Mouse (Mus musculus) adrenal gland, postnatal 36 days (tissue): ENCODE results near the gene Lmntd2. TPM values are rescaled to one million over a fixed set of nuclear protein-coding genes. Genes with fewer than 3 reads are reported as not detected.

Experiments used
- DNase-seq, 2 experiments: peaks; one replicate each; pipeline ENCODE4 v3.0.0; 2021; ENCODE audit warnings: mixed read lengths in 1 of 2
- total RNA-seq, 2 experiments: library from RNA; stranded (reverse); gene quantifications; 2 replicates each; pipeline ENCODE4 v1.2.3; 2021

Gene Lmntd2
- total RNA-seq, 2 experiments from 2014 or later, result 0.13 TPM

DNA sequence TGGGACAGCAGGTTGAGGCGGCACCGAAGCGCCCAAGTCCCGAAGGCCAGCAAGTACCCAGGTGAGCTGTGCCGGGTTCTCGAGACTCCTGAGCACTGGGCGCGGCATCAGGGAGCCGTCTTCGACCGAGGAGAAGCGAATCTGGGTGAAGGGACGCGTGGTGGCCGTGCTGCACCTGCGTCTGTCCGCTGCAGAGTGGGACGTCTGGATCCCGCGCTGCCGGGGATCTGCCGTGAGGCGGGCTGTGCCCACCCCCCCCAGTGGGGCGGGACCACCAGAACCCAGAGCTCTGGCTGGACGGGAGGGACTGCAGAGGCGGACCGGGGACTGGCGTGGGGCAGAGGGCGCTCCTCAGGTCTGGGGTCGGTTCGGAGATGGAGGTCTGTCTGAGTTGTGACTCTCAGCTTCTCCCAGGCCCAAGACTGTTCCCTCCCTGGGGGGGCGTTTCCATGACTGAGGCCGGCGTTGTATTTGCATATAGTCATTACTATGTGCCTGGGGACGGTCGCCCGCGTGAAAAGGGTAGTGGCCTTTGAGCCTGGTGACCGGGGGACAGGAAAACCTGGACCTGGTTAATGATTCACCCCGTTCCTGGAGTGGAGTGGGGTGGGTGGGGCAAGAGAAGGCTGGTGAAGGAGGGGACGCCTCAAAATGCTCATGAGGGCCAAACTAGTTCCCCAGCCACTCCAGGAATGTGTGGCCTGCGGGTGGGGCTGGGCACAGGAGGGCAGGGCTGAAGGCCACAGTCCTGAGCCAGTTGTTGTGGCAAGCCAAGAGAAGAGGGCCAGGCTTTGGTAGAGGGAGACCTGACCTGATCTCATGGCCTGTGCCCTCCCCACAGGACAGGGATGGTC lies 2.2 kb upstream of the Lmntd2 start:
- peak; percentile 42 to 66 for DNase-seq

DNA sequence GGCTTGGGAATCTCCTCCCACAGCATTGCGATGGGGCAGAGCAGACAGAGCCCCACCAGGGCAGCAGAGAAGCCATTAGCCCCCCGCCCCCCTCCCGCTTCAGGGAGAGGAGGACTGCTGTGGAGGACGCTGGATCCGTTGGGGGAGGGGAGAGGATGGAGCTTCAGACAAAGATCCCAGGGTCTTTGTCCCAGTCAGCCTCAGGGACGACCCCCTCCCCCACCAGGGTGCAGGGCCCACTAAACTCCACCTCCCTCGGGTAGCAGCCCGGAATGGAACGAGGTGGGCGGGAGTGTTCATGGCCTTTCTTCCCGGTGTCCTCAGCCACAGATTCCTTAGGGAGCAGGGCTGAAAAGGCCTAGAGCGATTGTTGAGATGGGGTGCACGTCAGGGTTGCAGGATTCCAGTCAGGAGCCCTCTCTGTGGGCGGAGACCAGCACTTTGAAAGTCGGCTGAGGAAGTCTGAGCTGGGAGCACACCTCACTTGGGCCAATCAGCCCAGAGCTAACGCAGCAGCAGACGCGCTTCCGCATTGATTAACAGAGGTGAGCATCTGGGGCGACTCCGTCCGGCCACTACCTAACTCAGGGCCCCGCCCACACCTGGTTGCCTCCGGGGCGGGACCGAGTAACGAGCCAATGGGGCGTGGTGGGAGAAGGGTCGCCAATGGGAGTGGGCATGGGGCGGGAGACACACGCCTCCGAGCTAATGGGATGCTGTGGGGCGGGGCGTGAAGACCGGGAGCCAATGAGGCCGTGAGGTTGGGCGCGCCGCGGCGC lies 1.4 kb upstream of the Lmntd2 start, which contains the start of gene Rassf7:
TSS of gene Rassf7 (plus strand) at position 760 of the 779 bp plus-strand sequence.
- DNase-seq, result peak; percentile 93 to 95

DNA sequence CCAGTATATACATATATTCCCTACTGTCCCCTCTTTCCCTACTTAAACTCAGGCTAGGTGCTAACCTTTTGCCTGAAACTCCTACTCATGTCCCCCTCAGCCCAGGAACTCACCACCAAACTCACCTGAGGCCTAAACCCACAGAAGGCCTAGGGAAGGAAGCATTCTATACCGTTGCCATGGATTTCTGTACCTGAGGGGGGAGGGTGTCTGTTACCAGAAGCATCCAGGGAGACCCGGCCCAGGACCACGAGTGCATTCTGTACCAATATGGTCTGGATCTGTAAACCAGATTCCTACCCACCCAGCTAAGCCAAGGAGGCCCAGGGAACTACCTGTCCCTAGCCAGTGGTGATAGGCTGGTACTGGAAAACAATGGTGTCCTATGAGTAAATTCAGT lies 430 bp upstream of the Lmntd2 start:
- DNase-seq, result no peak

DNA sequence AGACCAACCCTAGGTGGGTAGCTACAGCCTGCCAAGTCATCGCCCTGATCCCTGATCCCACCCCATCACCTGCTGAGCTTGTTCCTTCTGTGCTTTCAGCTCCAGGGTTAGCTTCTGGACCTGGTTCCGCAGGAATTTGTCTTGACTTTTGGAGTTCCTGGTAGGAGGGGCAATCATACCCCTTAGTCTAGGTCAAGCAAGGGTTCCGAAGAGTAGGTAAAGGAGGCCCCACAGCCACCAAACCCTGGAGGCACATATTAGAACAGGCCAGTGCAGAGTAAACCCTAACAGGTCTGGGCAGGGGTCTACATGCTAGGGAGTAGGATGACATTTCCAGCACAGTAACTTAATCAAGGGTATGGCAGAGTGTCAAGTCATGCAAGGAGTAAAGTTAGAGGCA lies 747 bp downstream of the Lmntd2 start:
- no peak for DNase-seq

DNA sequence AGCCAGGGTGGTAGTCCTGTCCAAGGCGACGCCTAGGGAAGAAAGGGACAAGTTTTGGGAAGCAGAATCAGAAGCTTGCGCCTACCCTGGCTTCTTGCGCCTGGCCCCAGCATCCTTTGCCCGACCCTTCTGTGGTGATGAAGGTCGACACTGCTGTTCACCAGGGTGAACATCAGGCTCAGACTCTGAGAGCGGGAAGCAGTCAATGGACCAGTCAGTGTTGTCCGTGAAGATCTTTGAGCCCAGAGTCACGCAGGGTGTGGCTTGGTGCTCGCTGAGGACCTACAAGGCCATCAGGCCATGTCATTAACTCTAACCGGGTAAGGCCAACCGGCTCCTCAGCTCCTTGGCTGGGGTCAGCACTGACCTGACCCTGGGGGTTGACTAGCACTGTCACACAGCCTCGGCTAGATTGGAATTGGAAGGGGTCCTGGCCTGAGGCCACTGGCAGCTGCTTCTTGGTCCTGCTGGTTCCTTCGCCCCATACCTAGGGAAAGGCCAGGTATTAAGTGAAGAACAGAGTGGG lies 3.2 kb downstream of the Lmntd2 start:
- DNase-seq, result no peak

DNA sequence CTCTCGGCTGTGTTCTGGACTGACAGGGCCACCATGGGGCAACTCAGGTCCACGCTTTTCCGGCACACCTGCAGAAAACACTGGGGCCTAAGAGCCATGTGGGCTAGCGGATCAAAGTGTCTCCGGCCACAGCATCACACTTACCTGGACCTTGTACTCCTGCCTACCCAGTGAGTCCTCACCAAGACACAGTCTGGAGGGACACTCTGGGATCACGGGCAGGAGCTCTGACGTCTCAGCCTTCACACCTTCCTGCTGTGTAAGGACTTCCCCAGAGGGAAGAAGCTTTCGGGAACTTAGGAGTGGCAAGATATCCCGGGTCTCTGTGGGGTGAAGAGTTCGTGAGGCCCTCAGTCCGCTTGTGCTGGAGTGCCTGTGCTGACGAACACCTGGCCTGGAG lies 3.7 kb downstream of the Lmntd2 start:
- DNase-seq, result no peak

DNA sequence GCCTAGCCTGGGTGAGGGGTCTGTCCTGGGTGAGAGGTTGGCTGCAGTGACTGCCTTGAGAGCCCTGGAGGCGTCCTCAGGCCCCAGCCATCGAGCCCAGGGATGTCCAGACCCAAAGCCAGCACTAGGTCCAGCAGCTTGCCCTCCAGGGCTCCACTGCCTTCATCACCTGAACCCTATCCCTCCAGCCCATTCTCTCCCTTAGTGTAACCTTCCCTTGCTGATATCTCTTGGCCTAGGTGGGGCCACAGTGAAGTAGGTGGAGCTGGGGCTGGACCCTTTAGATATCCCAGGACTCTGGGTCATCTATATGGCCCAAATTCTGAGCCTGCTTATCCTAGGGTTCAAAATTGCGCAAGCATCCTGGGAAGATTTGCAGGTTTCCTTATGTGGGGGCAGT lies 4.4 kb downstream of the Lmntd2 start:
- no peak for DNase-seq

DNA sequence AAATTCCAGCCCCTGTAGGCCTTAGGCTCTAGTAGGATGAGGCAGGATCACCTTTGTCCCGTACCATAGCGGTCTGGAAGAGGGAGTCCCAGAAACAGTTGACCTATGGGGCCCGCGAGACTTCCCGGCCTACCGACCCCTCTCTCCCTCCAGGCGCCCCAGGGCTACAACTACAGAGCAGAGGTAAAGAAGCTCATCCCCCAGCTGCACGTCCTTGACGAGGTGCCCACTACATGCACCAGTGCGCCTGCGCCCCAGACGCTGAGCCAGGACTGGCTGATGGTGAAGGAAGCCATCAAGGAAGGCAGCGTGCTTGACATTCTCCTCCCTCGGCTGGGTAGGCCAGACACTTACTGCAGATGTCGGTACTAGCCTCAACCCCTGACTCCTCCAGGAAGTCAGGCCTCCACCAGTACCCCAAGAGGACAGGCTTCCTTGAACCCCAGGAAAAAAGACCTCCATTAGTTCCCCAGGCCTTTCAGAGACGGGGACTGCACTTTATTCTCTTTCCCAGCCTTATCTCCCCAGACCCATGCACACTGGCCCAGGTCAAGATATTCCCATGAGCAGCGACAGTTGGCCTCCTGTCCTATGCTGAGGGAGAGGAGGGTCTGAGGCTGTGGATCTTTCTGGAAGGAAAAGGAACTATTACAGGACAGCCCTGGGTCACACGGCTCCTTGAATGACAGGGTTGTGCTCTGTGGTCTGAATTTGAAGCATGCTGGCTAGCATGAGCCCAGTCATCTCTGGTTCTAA lies 7.5 kb downstream of the Lmntd2 start:
- DNase-seq, result no peak

DNA sequence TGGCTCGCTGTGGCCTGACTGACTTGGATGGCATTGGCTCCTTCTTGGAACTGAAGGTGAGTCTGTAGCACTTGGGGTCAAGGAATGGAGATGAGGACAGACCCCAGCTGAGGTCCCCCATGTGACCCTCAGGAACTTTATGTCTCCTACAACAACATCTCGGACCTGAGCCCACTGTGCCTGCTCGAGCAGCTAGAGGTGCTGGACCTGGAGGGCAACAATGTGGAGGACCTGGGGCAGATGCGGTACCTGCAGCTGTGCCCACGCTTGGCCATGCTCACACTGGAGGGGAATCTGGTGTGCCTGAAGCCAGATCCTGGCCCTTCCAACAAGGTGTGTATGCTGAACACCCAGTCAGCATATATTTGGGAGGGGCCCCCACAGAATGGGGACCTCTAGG lies 8.4 kb downstream of the Lmntd2 start:
- no peak for DNase-seq

DNA sequence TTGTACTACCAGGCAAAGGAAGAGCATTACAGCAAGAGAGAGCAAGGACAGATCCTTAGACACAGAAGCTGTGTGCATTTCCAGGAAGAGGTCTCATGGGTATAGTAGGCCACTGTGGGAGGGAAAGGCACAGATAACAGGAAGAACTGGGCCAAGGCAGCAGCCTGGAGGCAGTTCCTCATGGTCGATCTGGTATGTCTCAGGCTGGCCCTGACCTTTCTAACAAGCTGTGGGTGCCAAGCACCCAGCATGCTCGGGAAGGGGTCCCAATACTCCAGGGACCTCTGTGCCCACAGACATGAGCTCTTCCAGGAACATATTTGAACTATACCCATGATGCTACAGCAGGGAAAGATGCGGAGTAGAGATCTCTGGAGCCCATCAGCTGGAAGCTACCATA lies 9.3 kb downstream of the Lmntd2 start:
- no peak for DNase-seq

DNA sequence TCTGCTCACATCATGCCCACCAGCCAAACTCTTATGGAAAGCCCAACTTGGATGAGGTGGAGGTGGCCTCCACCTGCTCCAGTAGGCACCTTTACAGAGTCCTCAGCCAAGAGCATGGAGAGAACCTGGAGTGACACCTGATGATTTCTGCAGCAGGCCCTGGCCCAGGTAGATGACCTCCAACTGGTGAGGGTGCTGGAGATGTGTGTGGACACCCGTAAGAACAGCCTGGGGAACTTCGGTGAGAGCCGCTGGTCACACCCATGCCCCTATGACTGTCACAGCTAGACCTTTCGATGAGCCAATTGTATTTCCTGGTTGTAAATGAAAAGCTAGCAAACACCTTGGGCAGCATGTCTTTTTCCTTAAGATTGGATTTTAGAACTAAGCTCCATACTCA lies 15.8 kb downstream of the Lmntd2 start:
- no peak for DNase-seq

DNA sequence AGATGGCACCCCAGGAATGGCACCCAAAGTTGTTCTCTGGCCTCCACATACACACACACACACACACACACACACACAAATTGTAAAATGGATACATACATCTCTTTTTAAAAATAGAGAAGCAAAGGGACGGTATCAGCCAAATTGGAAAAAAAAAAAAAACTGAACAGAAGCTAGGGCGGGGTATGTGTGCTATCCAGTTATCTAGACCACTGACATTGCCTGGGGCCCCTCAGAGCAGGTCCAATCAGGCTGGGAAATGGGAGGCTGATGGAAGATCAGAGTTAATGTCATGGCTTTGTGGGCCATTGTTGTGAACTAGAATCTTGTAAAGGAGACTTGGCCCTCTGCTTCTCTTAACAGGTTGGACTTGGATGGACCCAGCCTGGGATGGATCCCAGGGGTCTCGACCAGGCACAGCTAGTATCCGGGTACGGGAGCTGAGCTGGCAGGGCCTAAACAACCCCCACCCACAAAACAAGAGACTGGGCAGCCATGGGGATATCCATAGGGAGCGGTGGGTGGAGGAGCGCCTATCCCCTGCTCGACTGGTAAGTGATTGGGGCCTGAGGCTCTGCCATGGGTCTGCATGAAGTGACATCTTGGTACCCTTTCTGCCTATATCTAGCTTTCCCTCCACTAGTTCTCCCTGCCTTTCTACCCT lies 17.1 kb downstream of the Lmntd2 start:
- no peak for DNase-seq

DNA sequence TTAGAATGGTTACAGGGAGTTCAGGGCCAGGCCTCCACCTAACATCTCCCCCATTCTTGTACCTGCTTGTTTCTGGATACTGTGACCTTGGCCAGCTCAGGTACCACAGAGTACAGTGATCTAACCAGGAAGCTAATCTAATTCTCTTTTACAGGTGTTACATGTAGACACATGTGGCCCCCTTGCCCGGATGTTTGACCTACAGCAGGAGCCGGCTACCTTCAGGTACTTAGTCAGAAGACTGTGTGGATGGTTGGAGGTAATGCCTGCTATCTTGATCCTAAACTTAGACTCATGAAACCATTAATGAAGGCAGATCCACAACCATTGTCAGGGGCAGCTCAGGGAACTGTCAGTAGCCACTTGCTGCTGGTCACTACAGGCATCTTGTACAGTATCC lies 18.1 kb downstream of the Lmntd2 start:
- DNase-seq, result no peak

DNA sequence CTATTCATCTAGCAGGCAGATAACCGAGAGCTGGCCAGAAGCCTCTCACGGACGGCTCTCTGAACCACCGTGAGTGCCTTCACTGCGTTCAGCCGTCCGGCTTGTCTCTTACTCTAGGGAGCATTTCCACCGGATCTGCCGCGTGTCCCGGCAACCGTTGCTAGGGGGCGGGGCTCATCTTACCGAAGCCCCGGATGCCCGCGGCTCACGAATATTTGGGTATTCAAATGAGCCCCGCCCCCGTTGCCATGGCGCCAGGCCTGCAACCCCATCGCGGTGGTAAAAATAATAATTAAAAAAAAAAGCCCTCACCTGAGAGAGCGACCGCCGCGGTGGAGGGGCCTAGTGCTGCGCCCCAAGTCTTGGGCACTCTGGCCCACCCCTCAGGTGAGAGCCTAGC lies 19.1 kb downstream of the Lmntd2 start:
- DNase-seq, result peak; percentile 92 to 95

DNA sequence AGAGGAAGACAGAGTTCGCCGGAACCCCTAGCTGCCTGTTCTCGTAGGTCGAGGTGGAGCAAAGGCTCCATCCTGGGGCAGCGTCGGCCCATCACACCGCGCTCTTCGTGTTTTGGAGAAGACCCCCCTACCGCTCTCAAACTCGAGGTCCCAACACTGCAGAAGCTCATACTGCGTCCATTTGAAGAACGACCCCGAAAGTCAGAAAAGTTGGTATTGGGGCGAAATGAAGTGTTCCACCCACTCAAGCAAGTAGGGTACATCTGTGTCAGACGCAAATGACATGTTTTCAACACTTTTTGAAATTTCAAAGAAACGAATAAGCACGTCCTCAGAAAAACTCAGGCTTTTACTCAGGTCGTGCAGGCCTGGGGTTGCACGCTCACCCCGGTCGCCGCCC lies 19.5 kb downstream of the Lmntd2 start:
- DNase-seq, result no peak

DNA sequence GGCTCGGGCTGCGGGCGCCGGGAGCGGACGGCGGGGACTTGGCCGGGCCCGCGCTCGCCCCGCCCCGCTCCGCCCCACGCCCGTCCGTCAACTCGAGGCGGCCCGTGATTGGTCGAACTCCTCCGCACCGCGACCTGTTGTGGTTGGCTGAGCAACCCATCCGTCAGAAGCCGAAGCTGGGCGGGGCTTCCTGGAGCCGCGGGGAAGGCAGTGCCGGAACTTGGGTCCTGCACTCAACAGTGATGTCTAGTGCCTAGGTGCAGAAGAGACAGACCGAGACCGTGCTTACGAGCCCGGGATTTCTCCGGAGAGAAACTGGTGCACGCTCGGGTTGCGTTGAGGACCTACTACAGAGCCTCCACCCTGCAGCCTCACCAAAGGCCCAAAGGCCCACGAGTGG lies 19.9 kb downstream of the Lmntd2 start, which contains the start of the genes Hras and Lrrc56:
TSS of gene Hras (minus strand) at position 58 of the 400 bp plus-strand sequence.
TSS of gene Lrrc56 (plus strand) at position 210 of the 400 bp plus-strand sequence.
- DNase-seq, result peak; percentile 98 to 99

DNA sequence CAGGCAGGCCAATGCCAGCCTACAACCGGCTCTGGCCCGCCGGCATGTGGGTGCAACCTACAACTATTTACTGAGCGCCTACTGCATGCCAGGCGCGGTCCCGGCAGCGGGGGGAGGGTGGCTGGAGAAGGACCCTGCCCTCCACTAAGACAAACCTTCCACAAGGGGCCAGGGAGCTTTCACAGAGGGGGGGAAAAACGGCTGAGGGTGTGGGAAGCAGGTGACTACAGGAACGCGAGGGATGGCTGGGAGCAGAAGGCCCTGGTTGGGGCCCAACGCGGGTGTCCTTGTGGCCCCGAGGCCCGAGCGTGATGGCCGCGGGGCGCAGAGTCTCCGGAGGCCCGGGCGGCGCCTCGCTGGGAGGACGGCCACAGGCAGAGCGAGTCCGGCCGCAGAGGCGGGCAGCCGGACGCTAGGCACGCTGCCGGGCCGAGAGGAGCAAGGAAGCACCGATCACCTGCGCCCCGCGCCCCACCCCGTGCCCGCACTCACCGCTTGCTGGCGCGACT lies 20.5 kb downstream of the Lmntd2 start:
- DNase-seq, result peak; percentile 50 to 71

DNA sequence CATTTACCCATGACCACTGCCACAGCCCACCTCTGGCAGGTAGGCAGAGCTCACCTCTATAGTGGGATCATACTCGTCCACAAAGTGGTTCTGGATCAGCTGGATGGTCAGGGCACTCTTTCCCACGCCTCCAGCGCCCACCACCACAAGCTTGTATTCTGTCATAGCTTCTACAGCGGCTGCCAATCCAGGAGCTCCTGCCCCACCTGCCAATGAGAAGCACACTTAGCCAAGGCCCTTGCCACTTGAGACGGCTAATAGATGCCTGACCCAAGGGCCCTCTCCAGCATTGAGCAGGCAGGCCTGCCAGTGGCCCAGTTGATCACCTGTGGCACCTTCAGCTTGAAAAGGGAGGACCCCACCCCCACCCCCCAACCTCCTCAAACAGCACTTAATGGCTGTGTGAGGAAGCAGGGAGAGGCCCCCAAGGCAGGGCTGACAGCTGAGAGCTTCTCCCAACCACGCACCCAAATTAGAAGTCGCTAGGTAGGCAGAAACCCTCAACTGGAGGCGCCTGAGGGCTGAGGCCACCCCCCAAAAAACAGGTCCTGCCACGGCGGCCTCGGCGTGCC lies 21.0 kb downstream of the Lmntd2 start:
- DNase-seq, result no peak

DNA sequence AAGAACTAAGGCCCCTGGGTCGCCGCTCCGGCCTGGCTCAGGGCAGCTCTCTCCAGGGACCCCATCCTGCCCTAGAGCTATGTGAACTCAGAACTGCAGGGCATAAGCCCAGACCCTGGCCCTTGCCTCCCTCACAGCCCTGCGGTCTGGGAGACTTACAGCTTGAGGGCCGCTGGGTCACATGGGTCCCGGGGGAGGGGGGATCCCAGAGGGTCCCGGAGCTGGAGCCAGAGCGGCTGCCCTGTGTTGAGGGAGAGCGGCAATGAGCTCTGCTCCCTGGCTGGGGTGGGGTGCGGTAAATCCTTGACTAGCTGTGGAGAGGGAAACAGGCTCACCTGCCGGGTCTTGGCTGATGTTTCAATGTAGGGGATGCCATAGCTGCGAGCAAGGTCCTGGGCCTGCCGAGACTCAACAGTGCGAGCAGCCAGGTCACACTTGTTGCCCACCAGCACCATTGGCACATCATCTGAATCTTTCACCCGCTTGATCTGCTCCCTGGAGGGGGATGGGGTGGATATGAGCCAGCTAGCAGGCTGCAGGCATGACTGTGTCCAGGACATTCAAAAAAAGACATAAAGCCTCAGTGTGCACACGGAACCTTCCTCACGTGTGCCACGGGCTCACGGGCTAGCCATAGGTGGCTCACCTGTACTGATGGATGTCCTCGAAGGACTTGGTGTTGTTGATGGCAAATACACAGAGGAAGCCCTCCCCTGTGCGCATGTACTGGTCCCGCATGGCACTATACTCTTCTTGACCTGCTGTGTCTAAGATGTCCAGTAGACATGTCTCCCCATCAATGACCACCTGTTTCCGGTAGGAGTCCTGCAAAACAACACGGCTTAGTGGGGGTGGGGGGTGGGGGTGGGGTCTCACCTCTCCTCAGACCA lies 21.8 kb downstream of the Lmntd2 start:
- DNase-seq, result no peak

DNA sequence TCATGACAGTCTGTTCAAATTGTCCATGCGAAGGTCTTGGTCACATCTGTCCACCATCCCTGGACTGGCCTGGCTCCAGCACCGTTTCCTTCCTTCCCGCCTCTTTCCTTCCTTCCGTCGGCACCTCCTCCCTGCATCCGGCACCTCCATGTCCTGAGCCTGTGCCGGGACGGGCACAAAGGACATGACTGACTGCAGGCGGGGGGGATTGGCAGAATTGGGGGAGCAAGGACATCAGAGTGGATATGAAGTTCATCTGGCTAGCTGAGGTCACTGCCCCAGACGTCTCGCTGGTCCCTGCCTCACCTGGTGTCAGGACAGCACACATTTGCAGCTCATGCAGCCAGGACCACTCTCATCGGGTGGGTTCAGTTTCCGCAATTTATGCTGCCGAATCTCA lies 22.8 kb downstream of the Lmntd2 start:
- DNase-seq, result peak; percentile 40 to 56
